Mouse (Mus musculus) bone marrow macrophage, adult 2 months (primary cell): ENCODE data around the gene Kif18b.

Source experiments
- CTCF ChIP-seq: IDR thresholded peaks from 2 replicates; pipeline ENCODE4 v1.5.1; 2012; ENCODE audit warnings: low read depth, mild to moderate bottlenecking, low read length, moderate library complexity
- POLR2A ChIP-seq: IDR thresholded peaks from 2 replicates; pipeline ENCODE4 v1.6.1; 2012; ENCODE audit warnings: mild to moderate bottlenecking, low read depth, low read length, borderline replicate concordance

DNA sequence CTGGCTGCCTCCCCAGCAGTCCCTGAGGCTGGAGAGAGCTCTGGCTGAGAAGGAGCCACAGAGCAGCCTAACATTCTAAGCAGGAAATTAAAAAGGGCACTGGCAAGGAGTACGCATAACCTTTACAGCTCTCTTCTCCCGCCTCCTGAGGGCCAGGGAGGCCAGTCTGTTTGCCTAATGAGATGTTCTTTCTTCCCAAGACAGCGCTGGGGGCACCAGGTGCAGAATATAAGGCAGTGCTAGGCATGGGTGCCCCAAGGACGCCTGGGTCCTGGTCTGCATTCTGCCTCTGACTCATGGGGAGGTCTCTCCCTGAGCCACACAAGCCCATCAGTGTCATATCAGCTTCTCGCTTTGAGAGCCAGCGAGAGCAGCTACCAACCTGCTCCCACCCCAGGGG lies 3.4 kb downstream of the Kif18b start:
- TF ChIP-seq CTCF, result no peak
- no peak for TF ChIP-seq POLR2A
